Mouse (Mus musculus) heart, embryonic 15.5 days (tissue): ENCODE data around the gene Pmf1. TPM values are rescaled to one million over a fixed set of nuclear protein-coding genes. Genes with fewer than 3 reads are reported as not detected.

Source experiments
- ATAC-seq: fragments of 200-750 bp; cut with Nextera tagmentation; replicated peaks from 2 replicates; pipeline ENCODE4 v1.8.0; 2017; ENCODE audit warnings: low read depth, moderate TSS enrichment; ENCODE audit not compliant: insufficient number of reproducible peaks, insufficient read depth, low FRiP score
- H3K27ac ChIP-seq: fragments of 300-500 bp; sonication (generic); 2 replicates; pipeline ENCODE4 v1.5.1; 2015; ENCODE audit warnings: mild to moderate bottlenecking, inconsistent platforms
- H3K27me3 ChIP-seq: fragments of 300-500 bp; sonication (generic); 2 replicates; pipeline ENCODE4 v1.6.1; 2015; ENCODE audit warnings: inconsistent platforms
- H3K36me3 ChIP-seq: fragments of 300-500 bp; sonication (generic); 2 replicates; pipeline ENCODE4 v1.6.1; 2015; ENCODE audit warnings: mild to moderate bottlenecking, inconsistent platforms
- H3K4me1 ChIP-seq: fragments of 300-500 bp; sonication (generic); replicated peaks from 2 replicates; pipeline ENCODE4 v1.6.1; 2015; ENCODE audit warnings: inconsistent platforms
- H3K4me2 ChIP-seq: fragments of 300-500 bp; sonication (generic); 2 replicates; pipeline ENCODE4 v1.6.1; 2015; ENCODE audit warnings: inconsistent platforms, mild to moderate bottlenecking, moderate library complexity
- H3K4me3 ChIP-seq: fragments of 300-500 bp; sonication (generic); 2 replicates; pipeline ENCODE4 v1.5.1; 2015; ENCODE audit warnings: mild to moderate bottlenecking, inconsistent platforms
- H3K9ac ChIP-seq: fragments of 300-500 bp; sonication (generic); 2 replicates; pipeline ENCODE4 v1.6.1; 2015; ENCODE audit warnings: mild to moderate bottlenecking, inconsistent platforms
- H3K9me3 ChIP-seq: fragments of 300-500 bp; sonication (generic); replicated peaks from 2 replicates; pipeline ENCODE4 v1.6.1; 2016; ENCODE audit warnings: inconsistent platforms
- whole genome bisulfite sequencing: fragments of 180-500 bp; shearing (Covaris S2); methylation state at CpG from one replicate; pipeline ENCODE4 v1.1.7; 2015; ENCODE audit warnings: mixed read lengths; 5-methylcytosine and 5-hydroxymethylcytosine counted together
- polyA plus RNA-seq: library from polyadenylated mRNA; unstranded; fragments of >200 nt; fragmentation: Nextera tagmentation; extraction: Ambion mirVana; gene quantifications from 2 replicates; pipeline ENCODE4 v1.2.1, GENCODE M21; 2015

Pmf1 gene
- polyA plus RNA-seq, 1 experiment from 2014 or later: 83.6 TPM

- no peak overlapping the region for H3K27ac ChIP-seq
- no peak overlapping the region for H3K9ac ChIP-seq
- 57% methylated on average over 4 of the region's 4 CpGs for WGBS
- H3K36me3 ChIP-seq: peaks cover 52% of the 10 kb centered on the region
- peaks cover 4% of the 10 kb centered on the region for H3K4me1 ChIP-seq
- H3K9me3 ChIP-seq: no peaks in the 10 kb centered on the region
- ATAC-seq: no peak
- no peaks in the 10 kb centered on the region for H3K27me3 ChIP-seq
- no peak overlapping the region for H3K4me2 ChIP-seq
- no peak overlapping the region for H3K4me3 ChIP-seq
These were observed 5.5 kb upstream of the Pmf1 start for GRCm38 (mm10) chr3:88415668-88416067.

- ATAC-seq: no peak
- H3K9me3 ChIP-seq: no peaks in the 10 kb centered on the region
- WGBS: 79% methylated on average over 11 of the region's 11 CpGs
- no peak overlapping the region for H3K4me3 ChIP-seq
- no peak overlapping the region for H3K4me2 ChIP-seq
- H3K9ac ChIP-seq: no peak overlapping the region
- H3K4me1 ChIP-seq: peaks cover 25% of the 10 kb centered on the region
- H3K27me3 ChIP-seq: no peaks in the 10 kb centered on the region
- H3K36me3 ChIP-seq: peaks cover 33% of the 10 kb centered on the region; the same call in 1 of the 2 replicates
- H3K27ac ChIP-seq: no peak overlapping the region
These were observed 2.5 kb upstream of the Pmf1 start for GRCm38 (mm10) chr3:88412636-88413035.

- Histone ChIP-seq H3K9ac (no peak overlapping the region), H3K4me2 (no peak overlapping the region), H3K4me1 (peaks cover 31% of the 10 kb centered on the region), H3K36me3 (peaks cover 32% of the 10 kb centered on the region; the same call in 1 of the 2 replicates), H3K27me3 (no peaks in the 10 kb centered on the region), H3K9me3 (no peaks in the 10 kb centered on the region), H3K27ac (no peak overlapping the region), H3K4me3 (no peak overlapping the region)
- WGBS: 86% methylated on average over 4 of the region's 4 CpGs
- ATAC-seq: no peak
These were observed 1.6 kb upstream of the Pmf1 start for GRCm38 (mm10) chr3:88411681-88412080.

- H3K27me3 ChIP-seq: no peaks in the 10 kb centered on the region
- H3K27ac ChIP-seq: peak overlapping the region; percentile 96
- 19% methylated on average over 7 of the region's 7 CpGs for WGBS
- H3K4me2 ChIP-seq: peak overlapping the region; percentile 75
- peak overlapping the region; percentile 68 for H3K4me3 ChIP-seq
- ATAC-seq: no peak
- H3K4me1 ChIP-seq: peaks cover 31% of the 10 kb centered on the region
- peaks cover 23% of the 10 kb centered on the region; the same call in 1 of the 2 replicates for H3K36me3 ChIP-seq
- no peaks in the 10 kb centered on the region for H3K9me3 ChIP-seq
- peak overlapping the region; percentile 18; the same call in 1 of the 2 replicates for H3K9ac ChIP-seq
These were observed 507 bp upstream of the Pmf1 start for GRCm38 (mm10) chr3:88410645-88411031.

GRCm38 (mm10) chr3:88408953-88409352 is 1.2 kb downstream of the Pmf1 start:
- peaks cover 31% of the 10 kb centered on the region for H3K4me1 ChIP-seq
- H3K27me3 ChIP-seq: no peaks in the 10 kb centered on the region
- peak overlapping the region; percentile 96 for H3K27ac ChIP-seq
- H3K4me3 ChIP-seq: peak overlapping the region; percentile 68
- H3K4me2 ChIP-seq: peak overlapping the region; percentile 75
- peaks cover 15% of the 10 kb centered on the region; the same call in 1 of the 2 replicates for H3K36me3 ChIP-seq
- no peak for ATAC-seq
- H3K9me3 ChIP-seq: no peaks in the 10 kb centered on the region
- WGBS: 47% methylated on average over 5 of the region's 5 CpGs
- H3K9ac ChIP-seq: peak overlapping the region; percentile 82

- H3K4me2 ChIP-seq: no peak overlapping the region
- no peak overlapping the region for H3K27ac ChIP-seq
- no peaks in the 10 kb centered on the region for H3K9me3 ChIP-seq
- 50% methylated on average over 7 of the region's 7 CpGs for WGBS
- no peak overlapping the region for H3K4me3 ChIP-seq
- peaks cover 12% of the 10 kb centered on the region; the same call in 1 of the 2 replicates for H3K36me3 ChIP-seq
- ATAC-seq: no peak
- no peak overlapping the region for H3K9ac ChIP-seq
- H3K27me3 ChIP-seq: no peaks in the 10 kb centered on the region
- H3K4me1 ChIP-seq: peaks cover 31% of the 10 kb centered on the region
These were observed 2.6 kb downstream of the Pmf1 start for GRCm38 (mm10) chr3:88407529-88407928.

- WGBS: 0% methylated on average over 2 of the region's 2 CpGs
- no peaks in the 10 kb centered on the region for H3K9me3 ChIP-seq
- H3K27me3 ChIP-seq: no peaks in the 10 kb centered on the region
- H3K4me3 ChIP-seq: no peak overlapping the region
- no peak overlapping the region for H3K9ac ChIP-seq
- H3K27ac ChIP-seq: no peak overlapping the region
- ATAC-seq: no peak
- H3K4me2 ChIP-seq: no peak overlapping the region
- H3K36me3 ChIP-seq: peaks cover 8% of the 10 kb centered on the region; the same call in 1 of the 2 replicates
- peaks cover 31% of the 10 kb centered on the region for H3K4me1 ChIP-seq
These were observed 3.0 kb downstream of the Pmf1 start for GRCm38 (mm10) chr3:88407090-88407489.

GRCm38 (mm10) chr3:88403522-88404230 is 6.5 kb downstream of the Pmf1 start:
- 89% methylated on average over 10 of the region's 10 CpGs for WGBS
- Histone ChIP-seq H3K9ac (no peak overlapping the region), H3K4me2 (no peak overlapping the region), H3K36me3 (peaks cover 6% of the 10 kb centered on the region; the same call in 1 of the 2 replicates), H3K4me1 (peaks cover 15% of the 10 kb centered on the region), H3K9me3 (no peaks in the 10 kb centered on the region), H3K27ac (no peak overlapping the region), H3K4me3 (no peak overlapping the region), H3K27me3 (no peaks in the 10 kb centered on the region)
- no peak for ATAC-seq

- H3K36me3 ChIP-seq: peaks cover 17% of the 10 kb centered on the region
- no peak for ATAC-seq
- 82% methylated on average over 2 of the region's 2 CpGs for WGBS
These were observed 11.5 kb downstream of the Pmf1 start for GRCm38 (mm10) chr3:88398666-88399065.

GRCm38 (mm10) chr3:88395742-88396141 is 14.4 kb downstream of the Pmf1 start:
- Histone ChIP-seq H3K9me3 (no peaks in the 10 kb centered on the region), H3K36me3 (peaks cover 15% of the 10 kb centered on the region), H3K4me3 (no peak overlapping the region), H3K4me1 (no peaks in the 10 kb centered on the region), H3K27me3 (no peaks in the 10 kb centered on the region), H3K4me2 (no peak overlapping the region), H3K9ac (no peak overlapping the region), H3K27ac (no peak overlapping the region)
- WGBS: 89% methylated on average over 8 of the region's 8 CpGs
- no peak for ATAC-seq

More at GRCm38 (mm10) chr3:88398666-88399065, 11.5 kb downstream of the Pmf1 start:
- H3K4me2 ChIP-seq: no peak overlapping the region
- H3K4me3 ChIP-seq: no peak overlapping the region
- no peak overlapping the region for H3K9ac ChIP-seq
- no peaks in the 10 kb centered on the region for H3K4me1 ChIP-seq
- H3K27ac ChIP-seq: no peak overlapping the region
- no peaks in the 10 kb centered on the region for H3K9me3 ChIP-seq
- H3K27me3 ChIP-seq: no peaks in the 10 kb centered on the region

- no peak overlapping the region for H3K9ac ChIP-seq
- H3K4me2 ChIP-seq: no peak overlapping the region
- no peak for ATAC-seq
- no peaks in the 10 kb centered on the region for H3K9me3 ChIP-seq
- no peak overlapping the region for H3K27ac ChIP-seq
- no peaks in the 10 kb centered on the region for H3K4me1 ChIP-seq
- no peaks in the 10 kb centered on the region for H3K27me3 ChIP-seq
- H3K4me3 ChIP-seq: no peak overlapping the region
- peaks cover 17% of the 10 kb centered on the region for H3K36me3 ChIP-seq
- 93% methylated on average over 6 of the region's 6 CpGs for WGBS
These were observed 14.8 kb downstream of the Pmf1 start for GRCm38 (mm10) chr3:88395288-88395687.
